Comparison of ENCODE assay signal across 8 mouse cellular contexts in genomic region chr1:131555042-131555812, GRCm38 (mm10). TPM values are rescaled to one million over a fixed set of nuclear protein-coding genes. Genes with fewer than 3 reads are reported as not detected.
DNase-seq lines count a peak whose midpoint lies in the region; ATAC-seq and TF ChIP-seq lines count a peak whose summit lies in the region.

No protein-coding gene starts in this region.

- H3K4me1 ChIP-seq in embryonic facial prominence, embryonic 12.5 days, result peaks cover 3% of the 10 kb centered on the region; the same call in 1 of the 2 replicates
- H3K4me1 ChIP-seq in heart, adult 2 months (ENCODE audit: control insufficient read depth, insufficient read depth, low read length), result peaks cover 3% of the 10 kb centered on the region
- no peaks in the 10 kb centered on the region for H3K4me1 ChIP-seq in kidney, adult 2 months (ENCODE audit: control insufficient read depth, insufficient read depth, low read length)
- H3K4me1 ChIP-seq in limb, embryonic 11.5 days (ENCODE audit: control insufficient read depth, insufficient read depth, low read length), result no peaks in the 10 kb centered on the region
- H3K4me1 ChIP-seq in midbrain, embryonic 13.5 days (replicated peaks), result peaks cover 4% of the 10 kb centered on the region

- intact Hi-C loops in heart, adult 2 months (cut with DNase I), result loop anchor here (1.0 kb wide), 2 partner anchors 193 to 265 kb away; no protein-coding TSS in a partner anchor

- H3K36me3 ChIP-seq in embryonic facial prominence, embryonic 12.5 days, result no peaks in the 10 kb centered on the region
- no peaks in the 10 kb centered on the region for H3K36me3 ChIP-seq in heart, adult 2 months (ENCODE audit: control insufficient read depth, insufficient read depth, low read length)
- no peaks in the 10 kb centered on the region for H3K36me3 ChIP-seq in kidney, adult 2 months (ENCODE audit: control insufficient read depth, insufficient read depth, low read length)
- no peaks in the 10 kb centered on the region for H3K36me3 ChIP-seq in limb, embryonic 11.5 days (ENCODE audit: control insufficient read depth, insufficient read depth, low read length)
- H3K36me3 ChIP-seq in midbrain, embryonic 13.5 days, result no peaks in the 10 kb centered on the region

- peak; percentile 45 for DNase-seq in 3134 (ENCODE audit: extremely low read depth, insufficient read length, low spot score)
- DNase-seq in adrenal gland, postnatal 25 days, result peak; percentile 77
- peak; percentile 79 to 81 for DNase-seq in heart, adult 2 months
- peak; percentile 79 for DNase-seq in kidney, adult 2 months
- peak; percentile 84 for DNase-seq in limb, embryonic 11.5 days (ENCODE audit: low spot score)
- DNase-seq in spleen, adult 12 weeks (ENCODE audit: low spot score), result peak; percentile 46

- no peaks in the 10 kb centered on the region for H3K9me3 ChIP-seq in embryonic facial prominence, embryonic 12.5 days
- no peaks in the 10 kb centered on the region for H3K9me3 ChIP-seq in limb, embryonic 11.5 days (ENCODE audit: control insufficient read depth, low read length)
- no peaks in the 10 kb centered on the region for H3K9me3 ChIP-seq in midbrain, embryonic 13.5 days

- peak overlapping the region; percentile 36 for H3K4me2 ChIP-seq in embryonic facial prominence, embryonic 12.5 days (replicated peaks)
- H3K4me2 ChIP-seq in limb, embryonic 11.5 days (ENCODE audit: low read depth, severe bottlenecking), result no peak overlapping the region
- peak overlapping the region; percentile 43 for H3K4me2 ChIP-seq in midbrain, embryonic 13.5 days (replicated peaks)

- peak overlapping the region; percentile 60; the same call in 1 of the 2 replicates for H3K27ac ChIP-seq in embryonic facial prominence, embryonic 12.5 days
- H3K27ac ChIP-seq in heart, adult 2 months, result peak overlapping the region; percentile 44
- no peak overlapping the region for H3K27ac ChIP-seq in kidney, adult 2 months (ENCODE audit: insufficient read depth, low read depth, low read length)
- no peak overlapping the region for H3K27ac ChIP-seq in limb, embryonic 11.5 days (replicated peaks; ENCODE audit: low read depth, low read length)
- H3K27ac ChIP-seq in midbrain, embryonic 13.5 days, result peak overlapping the region; percentile 86

- 7% methylated on average over 13 of the region's 13 CpGs for WGBS in embryonic facial prominence, embryonic 12.5 days
- 0% methylated on average over 13 of the region's 13 CpGs for WGBS in heart, adult 2 months
- WGBS in kidney, adult 2 months, result 6% methylated on average over 13 of the region's 13 CpGs
- 29% methylated on average over 13 of the region's 13 CpGs for WGBS in limb, embryonic 11.5 days
- 2% methylated on average over 13 of the region's 13 CpGs for WGBS in midbrain, embryonic 13.5 days

- no peak overlapping the region for H3K4me3 ChIP-seq in embryonic facial prominence, embryonic 12.5 days
- H3K4me3 ChIP-seq in heart, adult 2 months, result no peak overlapping the region
- H3K4me3 ChIP-seq in kidney, adult 2 months (ENCODE audit: insufficient read depth, low read depth, low read length), result no peak overlapping the region
- H3K4me3 ChIP-seq in limb, embryonic 11.5 days (ENCODE audit: low read depth, low read length), result no peak overlapping the region
- peak overlapping the region; percentile 8; the same call in 1 of the 2 replicates for H3K4me3 ChIP-seq in midbrain, embryonic 13.5 days (replicated peaks)

- peak; percentile 98 for TF ChIP-seq EP300 in heart, adult 2 months (IDR thresholded peaks at IDR 0.05; ENCODE audit: insufficient read depth, low read depth, low read length)

- peak; percentile 76 for ATAC-seq in embryonic facial prominence, embryonic 12.5 days (ENCODE audit: insufficient number of reproducible peaks, insufficient read depth, low FRiP score, low TSS enrichment)
- ATAC-seq in limb, embryonic 11.5 days (ENCODE audit: insufficient number of reproducible peaks, low FRiP score, low TSS enrichment, low read depth), result peak; percentile 86; the same call in 1 of the 2 replicates
- peak; percentile 99 for ATAC-seq in midbrain, embryonic 13.5 days

- no peaks in the 10 kb centered on the region for H3K79me2 ChIP-seq in heart, adult 2 months (replicated peaks; ENCODE audit: control insufficient read depth, insufficient read depth, low read length)

- H3K9ac ChIP-seq in embryonic facial prominence, embryonic 12.5 days, result peak overlapping the region; percentile 28; the same call in 1 of the 2 replicates
- peak overlapping the region; percentile 11; the same call in 1 of the 2 replicates for H3K9ac ChIP-seq in heart, adult 2 months (ENCODE audit: low read depth, low read length)
- no peak overlapping the region for H3K9ac ChIP-seq in limb, embryonic 11.5 days (ENCODE audit: low read length)
- peak overlapping the region; percentile 59 for H3K9ac ChIP-seq in midbrain, embryonic 13.5 days (replicated peaks)

- TF ChIP-seq POLR2A in heart, adult 2 months (IDR thresholded peaks at IDR 0.05; ENCODE audit: insufficient read depth, low read depth, low read length), result no peak
- TF ChIP-seq POLR2A in kidney, adult 2 months (IDR thresholded peaks at IDR 0.05; ENCODE audit: low read depth, low read length), result no peak

- peak; percentile 89 for TF ChIP-seq CTCF in heart, adult 2 months (IDR thresholded peaks at IDR 0.05)
- peak; percentile 96 for TF ChIP-seq CTCF in kidney, adult 2 months (conservative IDR thresholded peaks at IDR 0.05; ENCODE audit: insufficient read depth, insufficient read length, low read depth, low read length)

- H3K27me3 ChIP-seq in embryonic facial prominence, embryonic 12.5 days, result no peaks in the 10 kb centered on the region
- no peaks in the 10 kb centered on the region for H3K27me3 ChIP-seq in heart, adult 2 months (ENCODE audit: control insufficient read depth, insufficient read depth, low read length)
- no peaks in the 10 kb centered on the region for H3K27me3 ChIP-seq in kidney, adult 2 months (replicated peaks; ENCODE audit: control insufficient read depth, insufficient read depth, low read length)
- no peaks in the 10 kb centered on the region for H3K27me3 ChIP-seq in limb, embryonic 11.5 days (ENCODE audit: control insufficient read depth, insufficient read depth, low read length)
- no peaks in the 10 kb centered on the region for H3K27me3 ChIP-seq in midbrain, embryonic 13.5 days

RNA-seq across cellular contexts. Expression of gene Fam72a, which starts 27.5 kb away (rescaled TPM):
- 1.4 and 1.9 TPM in 2 replicates for total RNA-seq in adrenal gland, postnatal 25 days (2021)
- polyA plus RNA-seq in embryonic facial prominence, embryonic 12.5 days (2016; fragmentation: Nextera tagmentation; extraction: Ambion mirVana), result 3.4 and 3.8 TPM in 2 replicates
- under 1 TPM; 0.73 to 0.78 TPM for total RNA-seq in heart, adult 2 months (2021)
- polyA plus RNA-seq in heart, adult 2 months (2012; rRNA removed), result 0.18 and 0.29 TPM in 2 replicates
- polyA plus RNA-seq in kidney, adult 2 months (2012; rRNA removed), result 0.05 and 0.08 TPM in 2 replicates
- 3.9 and 4.3 TPM in 2 replicates for polyA plus RNA-seq in limb, embryonic 11.5 days (2014; fragmentation: Nextera tagmentation; extraction: Ambion mirVana)
- polyA plus RNA-seq in midbrain, embryonic 13.5 days (2015; fragmentation: Nextera tagmentation; extraction: Ambion mirVana), result 1.8 and 2.1 TPM in 2 replicates

RNA-seq across cellular contexts. Expression of gene Srgap2, which starts 28.1 kb away (rescaled TPM):
- 29.5 and 37.2 TPM in 2 replicates for total RNA-seq in adrenal gland, postnatal 25 days (2021)
- polyA plus RNA-seq in embryonic facial prominence, embryonic 12.5 days (2016; fragmentation: Nextera tagmentation; extraction: Ambion mirVana), result 15.9 and 18.3 TPM in 2 replicates
- 10 to 100 TPM; 15.9 to 20.5 TPM for total RNA-seq in heart, adult 2 months (2021)
- polyA plus RNA-seq in heart, adult 2 months (2012; rRNA removed), result 15.2 and 16.9 TPM in 2 replicates
- polyA plus RNA-seq in kidney, adult 2 months (2012; rRNA removed), result 11.3 and 13.0 TPM in 2 replicates
- 18.1 and 19.5 TPM in 2 replicates for polyA plus RNA-seq in limb, embryonic 11.5 days (2014; fragmentation: Nextera tagmentation; extraction: Ambion mirVana)
- polyA plus RNA-seq in midbrain, embryonic 13.5 days (2015; fragmentation: Nextera tagmentation; extraction: Ambion mirVana), result 16.6 and 18.8 TPM in 2 replicates

RNA-seq across cellular contexts. Expression of gene Avpr1b, which starts 43.8 kb away (rescaled TPM):
- total RNA-seq in adrenal gland, postnatal 25 days (2021), result not detected in 2 replicates
- polyA plus RNA-seq in embryonic facial prominence, embryonic 12.5 days (2016; fragmentation: Nextera tagmentation; extraction: Ambion mirVana), result not detected in 2 replicates
- not detected for total RNA-seq in heart, adult 2 months (2021)
- polyA plus RNA-seq in heart, adult 2 months (2012; rRNA removed), result not detected in 2 replicates
- polyA plus RNA-seq in kidney, adult 2 months (2012; rRNA removed), result not detected in 2 replicates
- polyA plus RNA-seq in limb, embryonic 11.5 days (2014; fragmentation: Nextera tagmentation; extraction: Ambion mirVana), result not detected in 2 replicates
- not detected in 2 replicates for polyA plus RNA-seq in midbrain, embryonic 13.5 days (2015; fragmentation: Nextera tagmentation; extraction: Ambion mirVana)

Comparison
In these comparisons a context has a peak if more than half of its experiments do, and no peak if none do; other contexts are left out.
1. H3K27ac ChIP-seq: peak in embryonic facial prominence, embryonic 12.5 days (single experiment), heart, adult 2 months (single experiment) and midbrain, embryonic 13.5 days (single experiment); none in kidney, adult 2 months (single experiment) and limb, embryonic 11.5 days (single experiment).
2. Peak in every context shown above with its lines, with median percentiles within 50 percentile points of each other: DNase-seq and ATAC-seq.